Mouse (Mus musculus): ENCODE results near the gene Mmab.

- no peak for TF ChIP-seq CTCF (IDR thresholded peaks at IDR 0.05; ENCODE audit: low read depth, low read length)
- TF ChIP-seq POLR2A (IDR thresholded peaks at IDR 0.05; ENCODE audit: borderline replicate concordance, low read depth, low read length): no peak
Observed at GRCm38 (mm10) chr5:114412361-114412998, 31.4 kb downstream of the Mmab start.

Data from bone marrow macrophage, adult 2 months (primary cell).